Mouse (Mus musculus) small intestine, adult 2 months (tissue): Measurements from ENCODE around the gene Dnah3.

Experiments used
- CTCF ChIP-seq: fragments of 200-500 bp; IDR thresholded peaks from 2 replicates; pipeline ENCODE4 v1.5.1; 2012; ENCODE audit warnings: low read depth, mild to moderate bottlenecking, control low read depth, inconsistent platforms, low read length, moderate library complexity, mixed read lengths; ENCODE audit not compliant: insufficient replicate concordance, insufficient read length; ENCODE audit errors: extremely low read depth
- POLR2A ChIP-seq: fragments of 200-500 bp; IDR thresholded peaks from 2 replicates; pipeline ENCODE4 v1.6.1; 2012; ENCODE audit warnings: low read depth, mild to moderate bottlenecking, control low read depth, inconsistent platforms, low read length, moderate library complexity

DNA sequence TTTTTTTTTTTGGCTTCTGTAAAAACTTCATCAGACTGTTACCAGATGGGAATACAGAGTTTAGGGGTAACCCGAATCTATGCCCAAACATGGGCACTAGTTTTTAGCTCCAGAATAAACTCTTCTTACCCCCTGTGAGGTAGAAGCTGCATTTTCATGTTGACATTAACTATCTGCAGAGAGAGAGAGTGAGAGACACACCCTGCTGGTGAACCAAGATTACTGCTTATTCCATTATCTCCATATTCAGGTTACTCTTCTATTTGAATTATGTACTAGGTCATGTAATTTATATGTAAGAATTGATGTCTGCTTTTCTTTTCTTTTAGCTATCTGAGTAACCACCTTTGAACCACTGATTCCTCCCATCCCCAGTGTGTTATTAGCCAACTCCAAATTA lies 31.0 kb downstream of the Dnah3 start:
- TF ChIP-seq CTCF (no peak), POLR2A (no peak)
